Mouse (Mus musculus) frontal cortex, adult 2 months (tissue): ENCODE results near the gene Arfgap3. TPM values are rescaled to one million over a fixed set of nuclear protein-coding genes. Genes with fewer than 3 reads are reported as not detected.
"Not testable (repeated sequence)": the region's sequence is repeated elsewhere in the genome, so short reads cannot be mapped to it uniquely, and the experiment has no call there.

Experiments used
- DNase-seq, 2 experiments: peaks; one replicate each; pipeline ENCODE4 v3.0.0; 2022; ENCODE audit warnings: low spot score in 1 of 2; ENCODE audit errors: extremely low spot score in 1 of 2
- polyA plus RNA-seq: library from polyadenylated mRNA; depleted of rRNA; stranded (reverse); fragments of >200 nt; gene quantifications from 2 replicates; pipeline ENCODE4 v1.2.3, GENCODE M21; 2012

Gene Arfgap3
- polyA plus RNA-seq, 1 experiment: 25.3 TPM

DNA sequence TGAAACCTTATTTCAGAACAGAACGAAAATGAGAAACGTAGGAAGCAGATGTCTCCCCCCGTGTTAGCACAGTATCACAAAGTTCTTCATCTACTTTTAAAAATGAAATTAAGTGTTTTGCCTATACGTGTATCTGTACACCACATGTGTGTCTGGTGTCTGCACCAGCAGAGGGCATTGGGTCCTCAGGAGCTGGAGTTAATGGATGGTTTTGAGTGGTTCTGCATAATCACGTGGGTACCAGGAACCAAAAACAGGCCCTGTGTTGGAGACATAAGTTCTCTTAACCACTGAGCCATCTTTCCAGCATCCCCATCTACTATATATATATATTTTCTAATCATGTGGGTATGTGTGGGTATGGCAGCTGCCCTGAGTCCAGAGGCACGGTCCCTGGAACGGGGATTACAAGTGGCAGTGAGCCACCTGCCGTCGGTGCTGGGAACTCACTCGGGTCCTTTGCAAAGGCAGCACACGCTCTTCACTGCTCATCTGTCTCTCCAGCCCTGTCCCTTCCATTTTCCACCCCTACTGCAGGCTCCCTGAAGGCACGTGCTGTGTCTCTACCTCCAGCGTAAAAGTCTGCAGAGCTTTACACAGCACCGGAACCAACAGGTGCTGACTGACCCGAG, 4.0 kb downstream of the Arfgap3 start:
- no peak for DNase-seq

DNA sequence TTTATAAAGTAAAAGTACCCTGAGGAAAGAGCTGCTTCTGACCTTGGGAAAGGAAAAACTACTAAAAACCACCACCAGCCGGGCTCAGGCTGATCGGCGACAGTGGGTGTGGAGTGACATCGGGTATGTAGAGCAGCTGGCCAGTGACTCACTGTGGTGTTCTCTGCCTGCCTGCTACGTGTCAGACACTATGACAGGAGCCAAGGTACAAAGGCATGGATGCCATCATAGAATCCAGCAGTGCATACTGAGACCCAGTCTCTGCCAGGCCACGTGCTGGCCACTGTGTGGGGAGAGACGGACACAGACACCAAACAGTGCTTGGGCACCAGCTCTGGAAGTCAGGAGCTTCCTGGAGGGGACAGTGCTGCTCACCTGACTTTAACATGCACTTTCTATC, 5.1 kb downstream of the Arfgap3 start:
- DNase-seq: peak; percentile 42 to 60

DNA sequence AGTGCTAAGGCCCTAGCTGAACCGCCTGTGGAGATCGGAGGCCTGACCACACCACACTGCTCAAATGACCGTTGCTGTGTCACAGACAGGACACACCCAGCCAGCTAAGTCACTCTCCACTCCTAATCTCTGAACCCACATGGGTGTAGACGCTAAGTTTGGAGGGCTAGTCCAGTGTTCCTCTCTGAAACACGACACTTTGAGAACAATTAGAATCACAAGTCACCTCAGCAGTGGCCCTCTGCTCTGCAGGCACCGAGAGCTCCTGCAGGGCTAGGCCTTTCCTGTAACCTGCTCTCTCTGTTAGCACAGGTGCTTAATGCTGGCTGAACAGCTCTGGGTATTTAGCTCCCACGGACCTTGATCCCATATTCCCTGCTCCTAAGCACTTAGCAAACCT, 5.9 kb downstream of the Arfgap3 start:
- DNase-seq: no peak

GRCm38 (mm10) chr15:83338908-83339307, 11.1 kb downstream of the Arfgap3 start:
- DNase-seq: no peak

DNA sequence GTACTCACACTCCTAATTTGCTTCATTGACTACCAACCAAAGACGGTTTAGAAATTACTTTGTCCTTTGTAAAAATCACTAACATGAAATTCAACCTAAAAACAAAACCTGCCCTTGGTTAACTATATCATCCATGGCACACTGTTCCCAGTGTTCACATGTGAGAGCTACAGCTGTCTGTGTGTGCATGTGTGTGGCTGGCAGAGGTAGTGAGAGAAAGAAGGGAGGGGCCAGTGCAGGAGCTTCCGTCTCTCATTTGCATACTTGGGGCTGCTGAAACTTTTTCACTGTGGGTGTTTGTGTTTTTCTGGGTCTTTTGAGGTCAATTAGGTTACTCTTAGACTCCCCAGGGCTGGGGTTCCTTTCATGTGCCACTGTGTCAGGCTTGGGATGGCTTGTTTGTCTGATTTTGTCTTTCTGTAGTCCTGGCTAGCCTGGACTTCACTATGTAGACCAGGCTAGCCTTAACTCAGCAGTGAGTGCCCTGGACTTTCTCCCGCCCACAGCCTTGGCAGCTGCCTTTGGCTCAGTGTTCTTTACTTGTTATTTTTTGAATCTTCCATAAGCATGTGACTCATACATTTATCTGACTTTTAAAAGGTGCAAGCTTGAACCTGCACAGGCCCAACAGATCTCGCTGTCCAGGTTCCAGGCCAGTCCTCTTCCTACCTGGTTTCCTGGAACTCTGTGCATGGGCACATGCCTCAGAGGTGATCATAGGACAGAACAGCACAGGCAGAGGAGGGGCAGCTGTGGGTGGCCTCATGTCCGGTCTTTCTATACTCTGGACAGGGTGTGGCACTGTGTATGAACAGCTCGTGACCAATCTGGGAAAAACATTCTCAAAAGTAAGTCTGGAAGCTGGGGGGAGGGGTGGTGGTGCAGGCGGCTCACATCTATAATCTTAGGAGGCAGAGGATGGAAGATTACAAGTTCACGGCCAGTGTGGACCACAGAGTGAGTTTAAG, 11.9 kb downstream of the Arfgap3 start:
- DNase-seq: no peak

GRCm38 (mm10) chr15:83332373-83332772, 17.7 kb downstream of the Arfgap3 start:
- DNase-seq: no peak

DNA sequence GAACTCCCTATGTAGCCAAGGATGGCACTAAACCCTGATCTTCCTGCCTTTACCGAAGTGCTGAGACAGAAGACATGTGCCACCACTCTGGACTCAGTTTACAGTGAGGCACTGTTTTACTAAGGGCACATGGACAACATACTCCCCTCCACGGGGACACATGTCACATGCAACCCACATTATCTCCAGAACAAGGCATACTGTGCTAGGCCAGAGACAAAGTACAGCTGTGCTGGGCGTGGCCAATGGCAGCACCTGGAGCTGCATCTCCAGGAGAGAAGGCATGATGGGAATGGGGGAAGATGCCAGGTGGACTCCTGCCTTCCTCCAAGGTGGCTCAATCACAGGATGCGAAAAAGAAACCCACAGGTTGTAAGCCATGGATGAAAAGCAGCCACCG, 21.1 kb downstream of the Arfgap3 start:
- DNase-seq: no peak

DNA sequence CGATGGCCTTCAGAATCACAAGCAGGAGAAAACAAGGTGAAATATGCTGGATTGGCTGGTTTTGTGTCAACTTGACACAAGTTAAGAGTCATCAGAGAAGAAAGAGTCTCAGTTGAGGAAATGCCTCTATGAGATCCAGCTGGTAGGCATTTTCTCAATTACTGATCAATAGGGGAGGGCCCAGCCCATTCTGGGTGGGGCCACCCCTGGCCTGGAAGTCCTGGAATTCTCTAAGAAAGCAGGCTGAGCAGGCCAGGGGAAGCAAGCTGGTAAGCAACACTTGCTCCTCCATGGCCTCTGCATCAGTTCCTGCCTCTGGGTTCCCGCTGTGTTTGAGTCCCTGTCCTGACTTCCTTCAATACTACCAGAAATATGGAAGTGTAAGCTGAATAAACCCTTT, 27.0 kb downstream of the Arfgap3 start:
- no peak for DNase-seq

DNA sequence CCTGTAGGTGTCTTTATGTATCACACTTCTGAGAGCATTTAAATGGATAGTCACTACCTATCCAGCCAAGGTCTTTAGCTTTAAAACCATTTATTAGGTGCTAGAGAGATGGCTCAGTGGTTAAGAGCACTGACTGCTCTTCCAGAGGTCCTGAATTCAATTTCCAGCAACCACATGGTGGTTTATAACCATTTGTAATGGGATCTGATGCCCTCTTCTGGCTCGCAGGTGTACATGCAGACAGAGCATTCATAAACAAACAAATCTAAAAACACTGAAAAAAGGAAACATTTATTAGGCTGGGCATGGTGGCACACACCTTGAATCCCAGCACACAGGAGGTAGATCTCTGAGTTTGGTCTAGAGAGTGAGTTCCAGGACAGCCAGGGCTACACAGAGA, 35.1 kb downstream of the Arfgap3 start:
- no peak for DNase-seq

DNA sequence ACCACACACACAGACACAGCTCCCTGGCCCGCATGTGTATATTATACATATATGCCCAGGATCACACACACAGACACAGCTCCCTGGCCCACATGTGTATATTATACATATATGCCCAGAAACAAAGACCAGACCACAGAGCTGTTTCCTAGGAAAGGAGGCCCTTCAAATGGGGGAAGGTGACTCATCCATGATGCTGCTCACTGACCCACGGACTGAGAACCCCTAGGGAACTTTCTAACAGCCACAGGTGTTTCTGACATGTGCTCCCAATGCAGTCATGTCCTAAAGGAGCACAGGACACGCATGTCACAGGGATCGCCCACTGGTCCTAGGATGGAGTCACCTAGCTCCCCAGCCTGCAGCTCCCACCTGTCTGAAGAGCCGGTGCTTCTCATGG, 40.2 kb downstream of the Arfgap3 start:
- DNase-seq: no peak

DNA sequence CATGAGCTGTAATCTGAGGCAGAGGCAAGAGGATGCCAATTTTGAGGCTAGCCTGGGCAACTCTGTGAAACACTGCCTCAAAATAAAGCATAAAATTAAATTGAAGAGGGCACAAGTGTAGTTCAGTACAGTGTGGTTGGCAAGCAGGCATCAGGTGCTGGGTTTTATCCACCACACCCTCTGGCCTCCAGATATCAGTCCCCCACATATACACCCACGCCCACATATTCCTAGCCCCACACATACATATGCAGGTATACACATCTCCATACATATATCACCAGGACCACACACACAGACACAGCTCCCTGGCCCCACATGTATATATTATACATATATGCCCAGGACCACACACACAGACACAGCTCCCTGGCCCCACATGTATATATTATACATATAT, 41.3 kb downstream of the Arfgap3 start:
- DNase-seq: not testable (repeated sequence)

GRCm38 (mm10) chr15:83306181-83306580, 43.9 kb downstream of the Arfgap3 start:
- DNase-seq: no peak

DNA sequence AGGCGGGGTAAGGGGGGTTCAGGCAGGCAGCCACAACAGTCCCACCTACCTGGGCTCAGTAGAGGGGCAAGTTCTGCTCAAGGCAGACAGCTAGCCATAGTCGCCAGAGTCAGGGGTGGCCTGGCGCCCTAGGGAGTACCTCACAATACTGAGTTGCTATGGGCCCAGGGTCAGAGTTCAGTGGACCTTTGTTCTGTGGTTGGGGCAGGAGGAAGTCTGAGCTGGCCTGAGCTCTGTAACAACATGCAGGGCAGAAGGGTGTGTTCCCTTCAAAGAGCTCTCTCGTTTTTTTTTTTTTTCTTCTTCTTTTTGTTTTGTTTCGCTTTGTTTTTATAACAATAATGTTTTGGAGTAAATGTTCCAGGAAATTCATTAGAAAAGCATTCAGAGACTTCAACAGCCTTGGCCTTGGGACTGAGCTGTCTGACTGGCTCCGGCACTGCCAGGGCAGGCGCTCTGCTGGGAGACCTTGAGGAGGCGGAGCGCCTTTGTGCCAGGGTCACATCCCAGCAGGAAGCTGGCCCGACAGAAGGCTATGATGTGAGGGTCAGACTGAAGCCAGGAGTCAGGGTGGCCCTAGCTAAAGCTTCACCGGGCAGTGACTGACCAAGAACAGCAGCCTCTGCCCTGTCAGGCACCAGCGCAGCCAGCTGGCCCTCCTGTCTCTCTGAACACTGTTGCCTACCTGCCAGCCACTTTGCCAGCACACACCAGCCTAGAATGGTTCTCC, 44.7 kb downstream of the Arfgap3 start:
- DNase-seq: peak in 1 of 2 experiments; percentile 18

- DNase-seq: no peak
Observed at GRCm38 (mm10) chr15:83304804-83305191, 45.2 kb downstream of the Arfgap3 start.

GRCm38 (mm10) chr15:83303656-83304484, 46.2 kb downstream of the Arfgap3 start:
- no peak for DNase-seq

DNA sequence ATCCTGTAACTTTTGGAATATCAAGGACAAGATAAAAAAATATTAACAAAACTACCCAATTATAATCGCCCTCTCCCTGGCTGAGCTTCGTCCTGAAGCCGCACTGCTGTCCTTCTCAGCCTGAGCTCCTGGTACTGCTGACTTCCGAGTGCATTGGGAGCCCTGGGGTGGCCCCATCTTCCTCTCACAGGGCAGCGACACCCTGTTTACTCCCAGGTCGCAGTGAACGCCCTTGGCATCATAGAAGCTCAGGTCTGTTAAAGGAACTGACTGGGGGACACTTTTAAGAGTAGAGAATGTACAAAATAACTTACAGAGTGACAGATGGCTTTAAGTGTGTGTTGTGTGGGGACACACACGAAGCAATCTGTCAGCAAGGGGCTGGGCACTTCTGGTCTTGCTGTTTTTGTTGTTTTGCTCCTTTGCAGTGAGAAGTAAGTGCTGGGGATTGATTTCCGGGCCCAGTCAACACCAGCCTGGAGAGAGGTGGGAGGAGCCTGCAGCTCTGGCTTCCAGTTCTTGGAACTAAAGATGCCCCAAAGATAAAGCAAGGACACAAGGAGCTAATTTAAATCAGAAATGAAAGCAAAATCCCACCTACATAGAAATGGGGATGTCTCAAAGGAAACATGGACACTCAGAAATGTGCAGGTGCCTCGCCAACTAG, 50.0 kb downstream of the Arfgap3 start:
- DNase-seq: peak in 1 of 2 experiments; percentile 19

DNA sequence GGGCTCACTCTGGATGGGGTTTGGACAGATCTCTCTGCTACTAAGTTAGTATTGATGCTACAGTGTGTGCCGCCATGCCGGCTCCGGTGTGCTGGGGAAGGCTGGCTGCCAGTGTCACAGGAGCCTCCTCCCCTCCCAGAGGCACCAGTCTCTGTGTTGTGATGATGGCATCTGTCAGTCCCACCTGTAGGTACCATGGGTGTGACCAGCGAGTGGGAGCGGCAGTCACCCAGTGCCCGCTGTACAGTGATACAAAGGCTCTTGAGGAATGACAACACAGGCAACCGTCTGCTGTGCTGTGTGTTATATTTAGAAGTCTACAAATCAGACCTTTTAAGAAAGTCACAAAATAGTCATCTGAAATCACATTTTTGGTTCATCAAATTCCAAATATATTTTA, 50.6 kb downstream of the Arfgap3 start:
- DNase-seq: no peak

- DNase-seq: no peak
Observed at GRCm38 (mm10) chr15:83298810-83299209, 51.2 kb downstream of the Arfgap3 start.

DNA sequence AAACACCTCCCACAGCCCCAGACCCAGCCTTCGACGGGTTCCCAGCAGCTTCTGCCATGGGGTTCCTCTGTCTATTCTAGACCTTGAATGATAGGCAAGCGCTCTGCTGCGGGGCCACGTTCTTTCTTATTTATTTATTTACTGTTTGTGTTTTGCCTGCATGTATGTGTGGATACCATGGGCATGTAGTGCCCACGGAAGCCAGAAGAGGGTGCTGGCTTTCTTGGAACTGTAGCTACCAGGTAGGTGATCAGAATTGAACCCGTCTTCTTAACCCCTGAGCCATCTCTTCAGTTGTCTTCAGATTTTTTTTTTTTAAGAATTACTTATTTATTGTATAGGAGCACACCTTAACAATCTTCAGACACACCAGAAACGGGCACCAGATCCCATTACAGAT, 51.7 kb downstream of the Arfgap3 start:
- no peak for DNase-seq

- DNase-seq: no peak
Observed at GRCm38 (mm10) chr15:83296771-83297311, 53.2 kb downstream of the Arfgap3 start.
